Mouse (Mus musculus) testis, adult 2 months (tissue): ENCODE measurements around the gene Sec16a. TPM values are rescaled to one million over a fixed set of nuclear protein-coding genes. Genes with fewer than 3 reads are reported as not detected.

Experiments used
- H3K27ac ChIP-seq: fragments of 200-500 bp; 2 replicates; pipeline ENCODE4 v1.5.1; 2012; ENCODE audit warnings: low read depth, low read length; ENCODE audit not compliant: control insufficient read depth, insufficient read depth
- H3K27me3 ChIP-seq: fragments of 200-500 bp; 2 replicates; pipeline ENCODE4 v1.6.1; 2012; ENCODE audit warnings: mild to moderate bottlenecking, low read length, moderate library complexity; ENCODE audit not compliant: control insufficient read depth, insufficient read depth
- H3K36me3 ChIP-seq: fragments of 200-500 bp; 2 replicates; pipeline ENCODE4 v1.6.1; 2012; ENCODE audit warnings: mild to moderate bottlenecking, low read length; ENCODE audit not compliant: control insufficient read depth, insufficient read depth
- H3K4me1 ChIP-seq: fragments of 200-500 bp; 2 replicates; pipeline ENCODE4 v1.6.1; 2012; ENCODE audit warnings: low read length; ENCODE audit not compliant: control insufficient read depth, insufficient read depth
- H3K4me3 ChIP-seq: fragments of 200-500 bp; 2 replicates; pipeline ENCODE4 v1.5.1; 2012; ENCODE audit warnings: low read depth, mild to moderate bottlenecking, low read length, moderate library complexity, mixed read lengths; ENCODE audit not compliant: control insufficient read depth
- CTCF ChIP-seq: fragments of 200-500 bp; IDR thresholded peaks from 2 replicates; pipeline ENCODE4 v1.5.1; 2012; ENCODE audit warnings: low read depth, mild to moderate bottlenecking, inconsistent platforms, low read length, moderate library complexity; ENCODE audit not compliant: control insufficient read depth, insufficient read depth, insufficient replicate concordance
- POLR2A ChIP-seq: fragments of 200-500 bp; IDR thresholded peaks from 2 replicates; pipeline ENCODE4 v1.6.1; 2012; ENCODE audit warnings: low read depth, mild to moderate bottlenecking, inconsistent platforms, low read length, moderate library complexity; ENCODE audit not compliant: control insufficient read depth
- polyA plus RNA-seq: library from polyadenylated mRNA; depleted of rRNA; stranded (reverse); fragments of >200 nt; gene quantifications from 2 replicates; pipeline ENCODE4 v1.2.3, GENCODE M21; 2012

Gene Sec16a
- polyA plus RNA-seq, 1 experiment: 58.1 TPM

- TF ChIP-seq CTCF: no peak
- no peak for TF ChIP-seq POLR2A
- Histone ChIP-seq H3K27me3 (no peaks in the 10 kb centered on the region), H3K27ac (no peak overlapping the region), H3K4me3 (no peak overlapping the region), H3K4me1 (peaks cover 14% of the 10 kb centered on the region), H3K36me3 (no peaks in the 10 kb centered on the region; the same call in 1 of the 2 replicates)
Measured at GRCm38 (mm10) chr2:26460837-26461236, 15.8 kb upstream of the Sec16a start.

GRCm38 (mm10) chr2:26460097-26460646 lies 15.2 kb upstream of the Sec16a start:
- Histone ChIP-seq H3K27me3 (no peaks in the 10 kb centered on the region), H3K4me1 (peaks cover 19% of the 10 kb centered on the region), H3K27ac (no peak overlapping the region), H3K4me3 (no peak overlapping the region), H3K36me3 (no peaks in the 10 kb centered on the region; the same call in 1 of the 2 replicates)
- no peak for TF ChIP-seq CTCF
- no peak for TF ChIP-seq POLR2A

GRCm38 (mm10) chr2:26459478-26459877 lies 14.5 kb upstream of the Sec16a start:
- TF ChIP-seq CTCF (no peak), POLR2A (no peak)
- Histone ChIP-seq H3K4me3 (no peak overlapping the region), H3K27me3 (no peaks in the 10 kb centered on the region), H3K36me3 (no peaks in the 10 kb centered on the region; the same call in 1 of the 2 replicates), H3K4me1 (peaks cover 20% of the 10 kb centered on the region), H3K27ac (no peak overlapping the region)

GRCm38 (mm10) chr2:26458402-26459124 lies 13.5 kb upstream of the Sec16a start:
- Histone ChIP-seq H3K4me3 (no peak overlapping the region), H3K36me3 (no peaks in the 10 kb centered on the region; the same call in 1 of the 2 replicates)

GRCm38 (mm10) chr2:26449121-26450060 lies 4.4 kb upstream of the Sec16a start:
- H3K27ac ChIP-seq: no peak overlapping the region
- no peaks in the 10 kb centered on the region for H3K36me3 ChIP-seq
- H3K4me3 ChIP-seq: no peak overlapping the region
- TF ChIP-seq CTCF: peak; percentile 62; the same call in 1 of the 2 replicates
- no peak for TF ChIP-seq POLR2A
- H3K27me3 ChIP-seq: no peaks in the 10 kb centered on the region
- H3K4me1 ChIP-seq: peaks cover 4% of the 10 kb centered on the region

More at GRCm38 (mm10) chr2:26458402-26459124, 13.5 kb upstream of the Sec16a start:
- Histone ChIP-seq H3K4me1 (peaks cover 20% of the 10 kb centered on the region), H3K27ac (no peak overlapping the region), H3K27me3 (no peaks in the 10 kb centered on the region)
- no peak for TF ChIP-seq CTCF
- no peak for TF ChIP-seq POLR2A

GRCm38 (mm10) chr2:26447451-26447850 lies 2.4 kb upstream of the Sec16a start:
- Histone ChIP-seq H3K4me1 (peaks cover 4% of the 10 kb centered on the region), H3K36me3 (no peaks in the 10 kb centered on the region), H3K27ac (no peak overlapping the region), H3K4me3 (peak overlapping the region; percentile 66), H3K27me3 (no peaks in the 10 kb centered on the region)
- TF ChIP-seq POLR2A (no peak), CTCF (no peak)

- Histone ChIP-seq H3K36me3 (no peaks in the 10 kb centered on the region), H3K4me1 (peaks cover 4% of the 10 kb centered on the region), H3K4me3 (peak overlapping the region; percentile 81), H3K27me3 (no peaks in the 10 kb centered on the region), H3K27ac (no peak overlapping the region)
- TF ChIP-seq CTCF (no peak), POLR2A (no peak)
Measured at GRCm38 (mm10) chr2:26446671-26447070, 1.7 kb upstream of the Sec16a start.
